Mouse (Mus musculus): ENCODE measurements at regions not wholly inside any gene's neighbourhood (a gene's known extent, or its start where the extent isn't known, plus 50 kb on each side); places are given as distances from the start of the nearest gene placed in this dataset.
A peak's percentile ranks its signal among the peaks of the same experiment; 100 is the strongest.
"Not testable (repeated sequence)": the region's sequence is repeated elsewhere in the genome, so short reads cannot be mapped to it uniquely, and the experiment has no call there.

GRCm38 (mm10) chr13:13888847-13889246, 65.4 kb upstream of the B3galnt2 start:
- DNase-seq (ENCODE audit: low read depth, low spot score): not testable (repeated sequence)

DNA sequence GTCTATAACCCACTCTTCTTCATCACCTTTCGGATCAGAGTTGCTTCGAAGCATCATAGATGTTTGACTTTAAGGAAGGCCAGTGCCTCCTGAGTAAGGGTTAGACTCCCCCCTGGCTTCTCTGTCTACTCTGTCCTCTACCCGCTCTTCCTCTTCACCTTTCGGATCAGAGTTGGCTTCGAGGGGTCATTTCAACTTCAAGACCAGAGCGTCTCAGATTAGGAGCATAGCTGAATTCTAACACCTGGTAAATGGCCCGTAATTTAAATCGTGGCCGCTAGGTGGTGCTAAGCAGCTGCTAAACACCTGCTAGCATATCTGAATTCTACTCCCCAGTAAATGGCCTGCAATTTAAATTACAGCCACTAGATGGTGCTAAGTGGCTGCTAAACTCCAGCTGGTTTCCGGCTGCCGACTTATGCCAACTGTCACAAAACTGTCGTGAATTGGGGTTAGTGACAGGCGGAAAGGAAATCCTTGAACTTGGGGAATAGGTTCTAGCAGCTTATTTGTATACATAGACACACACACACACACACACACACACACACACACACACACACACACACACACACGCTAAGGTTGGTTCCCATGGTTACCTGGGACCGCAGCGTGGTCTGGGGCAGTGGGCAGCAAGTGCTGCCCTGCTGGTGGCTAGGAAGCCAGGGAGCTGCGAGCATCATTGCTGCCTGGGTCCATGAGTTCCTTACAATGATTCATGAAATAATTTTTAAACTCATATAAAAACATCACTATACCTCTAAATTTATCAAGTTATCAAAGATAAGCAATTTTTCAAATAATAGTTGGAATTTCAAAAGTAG, 64.8 kb upstream of the B3galnt2 start:
- DNase-seq (ENCODE audit: low read depth, low spot score): peak; percentile 99

- peak; percentile 74 for DNase-seq (ENCODE audit: low read depth, low spot score)
These were observed 52.1 kb upstream of the B3galnt2 start for GRCm38 (mm10) chr13:13902186-13902585.
